Mouse (Mus musculus) gastrocnemius, adult 18-20 months (tissue): Measurements from ENCODE around the gene Gm42421. TPM values are rescaled to one million over a fixed set of nuclear protein-coding genes. Genes with fewer than 3 reads are reported as not detected.

ENCODE experiments used
- DNase-seq: peaks from one replicate; pipeline ENCODE4 v3.0.0; 2021; ENCODE audit warnings: low spot score
- long read RNA-seq, 2 experiments: library from polyadenylated mRNA; stranded (forward); transcript quantifications; one replicate each; pipeline ENCODE4 v2.0.0; 2021
- total RNA-seq, 2 experiments: library from RNA; stranded (reverse); gene quantifications; 2 replicates each; pipeline ENCODE4 v1.2.3; 2021

Gm42421 gene
- not detected for total RNA-seq
- long read RNA-seq, experiment 1, result 0 reads
- long read RNA-seq, experiment 2, result 0 reads

- no peak for DNase-seq
Measured at GRCm38 (mm10) chr5:143927875-143928274, at the start of gene Gm42421. TSS of gene Gm42421 (plus strand) at chr5:143928175.

- DNase-seq, result no peak
Measured at GRCm38 (mm10) chr5:143885274-143885673, 42.7 kb upstream of the Gm42421 start.

- no peak for DNase-seq
Measured at GRCm38 (mm10) chr5:143890741-143891140, 37.2 kb upstream of the Gm42421 start.

- DNase-seq, result no peak
Measured at GRCm38 (mm10) chr5:143892255-143892886, 35.6 kb upstream of the Gm42421 start.

GRCm38 (mm10) chr5:143893396-143893795, 34.6 kb upstream of the Gm42421 start:
- DNase-seq, result no peak

- DNase-seq, result no peak
Measured at GRCm38 (mm10) chr5:143897635-143898330, 30.2 kb upstream of the Gm42421 start, which contains the start of gene Ankrd61. TSS of gene Ankrd61 (minus strand) at chr5:143897685.

GRCm38 (mm10) chr5:143902111-143902510, 25.9 kb upstream of the Gm42421 start:
- peak; percentile 91 for DNase-seq

GRCm38 (mm10) chr5:143903813-143904212, 24.2 kb upstream of the Gm42421 start:
- no peak for DNase-seq

GRCm38 (mm10) chr5:143906429-143906828, 21.5 kb upstream of the Gm42421 start:
- DNase-seq, result no peak

- no peak for DNase-seq
Measured at GRCm38 (mm10) chr5:143908926-143909325, 19.0 kb upstream of the Gm42421 start.

- peak; percentile 98 for DNase-seq
Measured at GRCm38 (mm10) chr5:143909417-143910400, 18.3 kb upstream of the Gm42421 start, which contains the start of the genes Aimp2 and Pms2. TSS of gene Aimp2 (minus strand) at chr5:143909847. TSS of gene Pms2 (plus strand) at chr5:143909964.

- no peak for DNase-seq
Measured at GRCm38 (mm10) chr5:143916221-143916620, 11.8 kb upstream of the Gm42421 start.

- DNase-seq, result peak; percentile 63
Measured at GRCm38 (mm10) chr5:143917418-143917817, 10.6 kb upstream of the Gm42421 start.

- DNase-seq, result no peak
Measured at GRCm38 (mm10) chr5:143918120-143918519, 9.9 kb upstream of the Gm42421 start.

- no peak for DNase-seq
Measured at GRCm38 (mm10) chr5:143924781-143925452, 3.1 kb upstream of the Gm42421 start.

- no peak for DNase-seq
Measured at GRCm38 (mm10) chr5:143929291-143929690, 1.3 kb downstream of the Gm42421 start.

- no peak for DNase-seq
Measured at GRCm38 (mm10) chr5:143930656-143931055, 2.7 kb downstream of the Gm42421 start.

- DNase-seq, result no peak
Measured at GRCm38 (mm10) chr5:143931863-143932580, 4.0 kb downstream of the Gm42421 start.

- no peak for DNase-seq
Measured at GRCm38 (mm10) chr5:143932831-143933230, 4.9 kb downstream of the Gm42421 start, which contains the start of gene Rsph10b. TSS of gene Rsph10b (plus strand) at chr5:143933035.

GRCm38 (mm10) chr5:143933414-143933813, 5.4 kb downstream of the Gm42421 start:
- DNase-seq, result no peak
